Mouse (Mus musculus) layer of hippocampus, postnatal 10 days (tissue): ENCODE results near the gene Lrrc28. TPM values are rescaled to one million over a fixed set of nuclear protein-coding genes. Genes with fewer than 3 reads are reported as not detected.

Experiments used
- DNase-seq, 2 experiments: peaks; one replicate each; pipeline ENCODE4 v3.0.0; 2021; ENCODE audit warnings: low spot score in 2 of 2
- long read RNA-seq: library from polyadenylated mRNA; stranded (forward); transcript quantifications from one replicate; pipeline ENCODE4 v2.0.0, GENCODE M21; 2023
- total RNA-seq, 2 experiments: library from RNA; stranded (reverse); gene quantifications; 2 replicates each; pipeline ENCODE4 v1.2.3; 2021

Gene Lrrc28
- 10 to 100 TPM; 32.2 to 33.4 TPM for total RNA-seq
- long read RNA-seq, partial matches to known transcripts = 3 of 26 reads
- long read RNA-seq, other reads (novel, unspliced or antisense) = 17 of 26 reads

- peak; percentile 99 for DNase-seq
These were observed at the start of gene Lrrc28 for GRCm38 (mm10) chr7:67644833-67645680. Gene Lrrc28, minus strand, starts transcription at chr7:67645268.

- DNase-seq = no peak
These were observed 47.9 kb upstream of the Lrrc28 start for GRCm38 (mm10) chr7:67692791-67693538.

GRCm38 (mm10) chr7:67692141-67692540 is 47.1 kb upstream of the Lrrc28 start:
- no peak for DNase-seq

- DNase-seq = no peak
These were observed 46.0 kb upstream of the Lrrc28 start for GRCm38 (mm10) chr7:67691036-67691435.

- DNase-seq = no peak
These were observed 44.7 kb upstream of the Lrrc28 start for GRCm38 (mm10) chr7:67689793-67690192.

GRCm38 (mm10) chr7:67688281-67688680 is 43.2 kb upstream of the Lrrc28 start:
- no peak for DNase-seq

- DNase-seq = no peak
These were observed 41.5 kb upstream of the Lrrc28 start for GRCm38 (mm10) chr7:67686545-67686944.

GRCm38 (mm10) chr7:67683006-67683405 is 37.9 kb upstream of the Lrrc28 start:
- no peak for DNase-seq

- DNase-seq = no peak
These were observed 36.0 kb upstream of the Lrrc28 start for GRCm38 (mm10) chr7:67681078-67681477.

- DNase-seq = no peak
These were observed 33.9 kb upstream of the Lrrc28 start for GRCm38 (mm10) chr7:67678878-67679499.

- DNase-seq = no peak
These were observed 28.6 kb upstream of the Lrrc28 start for GRCm38 (mm10) chr7:67673656-67674055.

GRCm38 (mm10) chr7:67672650-67673049 is 27.6 kb upstream of the Lrrc28 start:
- peak; percentile 98 to 99 for DNase-seq

- DNase-seq = no peak
These were observed 25.9 kb upstream of the Lrrc28 start for GRCm38 (mm10) chr7:67670965-67671364.

- DNase-seq = no peak
These were observed 19.1 kb upstream of the Lrrc28 start for GRCm38 (mm10) chr7:67663981-67664694.

GRCm38 (mm10) chr7:67662424-67662823 is 17.4 kb upstream of the Lrrc28 start:
- DNase-seq = no peak

- DNase-seq = no peak
These were observed 13.0 kb upstream of the Lrrc28 start for GRCm38 (mm10) chr7:67658110-67658509.

- DNase-seq = no peak
These were observed 10.1 kb upstream of the Lrrc28 start for GRCm38 (mm10) chr7:67655186-67655585.

- no peak for DNase-seq
These were observed 9.6 kb upstream of the Lrrc28 start for GRCm38 (mm10) chr7:67654668-67655067.

- DNase-seq = no peak
These were observed 7.1 kb upstream of the Lrrc28 start for GRCm38 (mm10) chr7:67652211-67652610.

GRCm38 (mm10) chr7:67648376-67648775 is 3.3 kb upstream of the Lrrc28 start:
- DNase-seq = no peak

- DNase-seq = no peak
These were observed 2.2 kb upstream of the Lrrc28 start, which contains the start of gene Ttc23 for GRCm38 (mm10) chr7:67647277-67647676. Gene Ttc23, plus strand, starts transcription at chr7:67647410.
